Mouse (Mus musculus) stomach, embryonic 16.5 days (tissue): ENCODE results near the gene Ncmap. TPM values are rescaled to one million over a fixed set of nuclear protein-coding genes. Genes with fewer than 3 reads are reported as not detected.
"Not testable (repeated sequence)": the region's sequence is repeated elsewhere in the genome, so short reads cannot be mapped to it uniquely, and the experiment has no call there.

Experiments used
- ATAC-seq: fragments of 200-750 bp; cut with Nextera tagmentation; 2 replicates; pipeline ENCODE4 v1.8.0; 2017; ENCODE audit warnings: moderate number of reproducible peaks, moderate TSS enrichment; ENCODE audit not compliant: insufficient read depth, low FRiP score
- H3K27ac ChIP-seq: fragments of 300-500 bp; sonication (generic); 2 replicates; pipeline ENCODE4 v1.5.1; 2014; ENCODE audit warnings: low read length
- H3K27me3 ChIP-seq: fragments of 300-500 bp; sonication (generic); 2 replicates; pipeline ENCODE4 v1.6.1; 2014; ENCODE audit warnings: low read length, control low read depth, mixed read lengths; ENCODE audit not compliant: control insufficient read depth, insufficient read depth
- H3K36me3 ChIP-seq: fragments of 300-500 bp; sonication (generic); 2 replicates; pipeline ENCODE4 v1.6.1; 2014; ENCODE audit warnings: low read length; ENCODE audit not compliant: control insufficient read depth, insufficient read depth
- H3K4me1 ChIP-seq: fragments of 300-500 bp; sonication (generic); 2 replicates; pipeline ENCODE4 v1.6.1; 2014; ENCODE audit warnings: low read length, control low read depth, mixed read lengths; ENCODE audit not compliant: control insufficient read depth, insufficient read depth
- H3K4me2 ChIP-seq: fragments of 300-500 bp; sonication (generic); 2 replicates; pipeline ENCODE4 v1.6.1; 2014; ENCODE audit warnings: low read depth, low read length, mixed read lengths
- H3K4me3 ChIP-seq: fragments of 300-500 bp; sonication (generic); replicated peaks from 2 replicates; pipeline ENCODE4 v1.5.1; 2014; ENCODE audit warnings: mild to moderate bottlenecking, low read length
- H3K9ac ChIP-seq: fragments of 300-500 bp; sonication (generic); 2 replicates; pipeline ENCODE4 v1.6.1; 2014; ENCODE audit warnings: low read length
- H3K9me3 ChIP-seq: fragments of 300-500 bp; sonication (generic); replicated peaks from 2 replicates; pipeline ENCODE4 v1.6.1; 2016; ENCODE audit warnings: low read length, control low read depth; ENCODE audit not compliant: control insufficient read depth
- WGBS: fragments of 180-500 bp; shearing (Covaris S2); extraction: QIAGEN DNeasy Blood & Tissue Kit; methylation state at CpG from one replicate; pipeline ENCODE4 v1.1.7; 2014; 5-methylcytosine and 5-hydroxymethylcytosine counted together
- polyA plus RNA-seq: library from polyadenylated mRNA; unstranded; fragments of >200 nt; fragmentation: Nextera tagmentation; extraction: Ambion mirVana; gene quantifications from 2 replicates; pipeline ENCODE4 v1.2.1, GENCODE M21; 2015

Ncmap gene
- polyA plus RNA-seq, 1 experiment from 2014 or later, result 27.4 TPM

DNA sequence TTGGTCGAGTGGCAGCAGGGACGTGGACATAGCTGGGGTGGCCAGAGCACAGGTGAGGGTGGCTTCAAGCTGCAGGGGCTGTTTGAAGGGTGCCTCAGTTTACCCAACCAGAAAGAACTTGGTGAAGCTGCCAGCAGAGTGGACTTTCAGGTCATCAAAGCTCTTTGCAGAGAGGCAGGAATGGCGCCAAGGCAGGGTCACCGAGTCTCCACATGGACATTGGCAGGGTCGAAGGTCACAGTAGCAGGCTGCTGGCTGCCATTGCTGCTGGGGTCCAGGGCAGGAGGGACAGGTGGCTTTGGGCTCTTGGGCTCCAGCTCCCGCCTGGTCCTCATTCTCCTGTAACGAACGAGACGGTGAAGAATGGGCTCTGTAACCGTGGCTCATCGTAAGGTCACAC is 27.7 kb downstream of the Ncmap start:
- H3K4me1 ChIP-seq, result no peaks in the 10 kb centered on the region

DNA sequence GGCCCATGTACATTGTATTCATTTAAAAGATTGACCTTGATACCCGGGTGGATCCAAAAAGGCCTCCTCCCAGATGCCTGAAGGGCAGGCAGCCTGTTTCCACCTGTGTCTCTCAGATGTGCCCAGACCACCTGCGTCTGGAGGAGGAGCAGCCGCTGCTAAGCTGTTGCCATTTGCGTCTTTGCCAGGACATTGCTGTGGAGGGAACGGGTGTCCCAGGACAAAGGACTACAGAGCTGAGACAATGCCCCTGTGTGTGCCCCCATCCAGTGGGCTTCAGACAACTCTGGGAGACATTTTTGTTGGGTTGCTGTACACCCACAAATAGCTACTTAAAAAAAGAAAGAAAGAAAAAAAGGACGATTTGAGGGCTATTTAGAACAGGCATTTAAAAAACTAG is 35.2 kb downstream of the Ncmap start:
- Histone ChIP-seq H3K9me3 (no peaks in the 10 kb centered on the region), H3K4me3 (no peak overlapping the region), H3K27ac (no peak overlapping the region), H3K27me3 (no peaks in the 10 kb centered on the region), H3K4me2 (no peak overlapping the region), H3K36me3 (no peaks in the 10 kb centered on the region), H3K4me1 (no peaks in the 10 kb centered on the region), H3K9ac (no peak overlapping the region)
- ATAC-seq, result no peak
- 42% methylated on average over 6 of the region's 6 CpGs for WGBS

More for the DNA sequence above, 27.7 kb downstream of the Ncmap start:
- ATAC-seq, result no peak
- Histone ChIP-seq H3K27ac (no peak overlapping the region), H3K27me3 (no peaks in the 10 kb centered on the region), H3K36me3 (no peaks in the 10 kb centered on the region), H3K4me3 (no peak overlapping the region), H3K9me3 (no peaks in the 10 kb centered on the region), H3K4me2 (no peak overlapping the region), H3K9ac (no peak overlapping the region)
- WGBS, result 76% methylated on average over 11 of the region's 11 CpGs

DNA sequence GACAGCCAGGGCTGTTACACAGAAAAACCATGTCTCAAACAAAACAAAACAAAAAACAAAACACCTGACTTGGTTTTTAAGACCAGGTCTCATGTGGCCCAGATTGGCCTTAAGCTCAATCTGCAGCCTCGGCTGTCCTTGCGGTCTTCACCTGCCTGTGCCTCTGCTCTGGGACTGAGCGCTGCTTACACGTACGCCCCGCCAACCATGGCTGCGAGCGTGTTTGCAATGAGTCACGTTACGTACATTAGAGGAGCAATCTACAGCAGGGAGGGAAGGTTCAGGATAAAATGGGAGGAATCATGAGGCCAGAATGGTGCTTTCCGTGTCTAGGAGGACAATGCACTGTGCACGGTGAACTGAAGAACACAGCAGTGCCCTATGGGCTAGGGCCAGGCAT is 36.3 kb downstream of the Ncmap start:
- Histone ChIP-seq H3K4me1 (no peaks in the 10 kb centered on the region), H3K4me3 (no peak overlapping the region), H3K9me3 (no peaks in the 10 kb centered on the region), H3K27me3 (no peaks in the 10 kb centered on the region), H3K4me2 (no peak overlapping the region), H3K9ac (no peak overlapping the region), H3K27ac (no peak overlapping the region), H3K36me3 (no peaks in the 10 kb centered on the region)
- no peak for ATAC-seq
- WGBS, result 75% methylated on average over 12 of the region's 12 CpGs

DNA sequence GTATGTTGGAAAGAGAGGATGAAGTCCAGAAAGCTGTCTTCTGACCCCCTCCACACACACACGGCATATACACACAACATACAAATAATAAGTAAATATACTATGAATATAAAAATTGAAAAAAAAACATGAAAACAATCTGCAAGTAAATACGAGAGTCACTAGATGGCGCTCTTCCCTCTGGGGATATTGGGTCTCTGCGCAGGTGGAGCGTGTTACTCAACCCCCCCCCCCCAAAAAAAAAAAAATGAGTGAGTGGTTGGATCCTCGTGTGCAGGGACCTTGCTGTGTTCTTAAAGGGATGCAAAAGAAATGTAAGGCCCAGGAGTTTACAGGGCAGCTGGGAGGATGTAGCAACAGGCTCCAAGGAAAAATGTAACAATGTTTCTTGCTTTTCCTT is 39.3 kb downstream of the Ncmap start:
- Histone ChIP-seq H3K4me1 (peaks cover 7% of the 10 kb centered on the region), H3K27ac (no peak overlapping the region), H3K9me3 (no peaks in the 10 kb centered on the region), H3K4me2 (no peak overlapping the region), H3K9ac (no peak overlapping the region), H3K36me3 (no peaks in the 10 kb centered on the region), H3K4me3 (no peak overlapping the region), H3K27me3 (no peaks in the 10 kb centered on the region)
- no peak for ATAC-seq
- WGBS, result 4% methylated on average over 6 of the region's 6 CpGs

DNA sequence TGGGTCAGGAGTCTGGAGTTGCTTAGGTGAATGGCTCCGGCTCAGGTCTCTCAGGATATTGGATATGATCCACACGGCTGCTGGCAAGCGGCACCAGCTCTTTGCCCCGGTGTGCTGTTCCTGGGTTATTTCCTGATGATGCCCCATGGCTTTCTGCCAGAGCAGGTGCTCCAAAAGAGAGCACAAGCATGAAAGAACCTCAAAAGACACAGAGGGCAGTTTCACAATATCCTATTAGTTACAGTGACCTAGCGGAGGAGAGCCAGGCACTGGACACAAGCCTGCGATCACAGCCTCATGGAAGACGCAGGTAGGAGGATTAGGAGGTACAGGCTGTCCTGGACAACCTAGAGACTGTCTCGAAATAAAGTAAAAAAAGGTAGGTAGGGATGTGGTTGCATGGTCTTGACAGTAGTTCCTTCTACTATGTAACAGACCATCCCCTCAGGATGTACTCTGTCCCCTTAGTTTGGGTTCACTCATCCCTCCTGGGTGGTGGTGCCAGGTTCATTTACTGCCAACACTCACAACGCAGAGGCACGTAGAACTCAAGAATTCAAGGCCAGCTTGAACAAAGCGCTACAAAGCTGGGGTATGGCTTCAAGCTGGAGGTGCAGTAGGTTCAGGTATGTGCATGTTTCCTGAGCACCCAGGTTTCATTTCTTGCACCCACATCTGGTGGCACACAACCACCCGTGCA is 40.7 kb downstream of the Ncmap start:
- ATAC-seq, result no peak
- Histone ChIP-seq H3K27me3 (no peaks in the 10 kb centered on the region), H3K4me3 (no peak overlapping the region), H3K9me3 (no peaks in the 10 kb centered on the region), H3K4me2 (no peak overlapping the region), H3K4me1 (peaks cover 7% of the 10 kb centered on the region), H3K36me3 (no peaks in the 10 kb centered on the region), H3K27ac (peak overlapping the region; percentile 68; the same call in 1 of the 2 replicates), H3K9ac (0 out of 2 replicates have a peak overlapping the region, but pooled peaks have one; percentile 21)
- 75% methylated on average over 12 of the region's 12 CpGs for WGBS

DNA sequence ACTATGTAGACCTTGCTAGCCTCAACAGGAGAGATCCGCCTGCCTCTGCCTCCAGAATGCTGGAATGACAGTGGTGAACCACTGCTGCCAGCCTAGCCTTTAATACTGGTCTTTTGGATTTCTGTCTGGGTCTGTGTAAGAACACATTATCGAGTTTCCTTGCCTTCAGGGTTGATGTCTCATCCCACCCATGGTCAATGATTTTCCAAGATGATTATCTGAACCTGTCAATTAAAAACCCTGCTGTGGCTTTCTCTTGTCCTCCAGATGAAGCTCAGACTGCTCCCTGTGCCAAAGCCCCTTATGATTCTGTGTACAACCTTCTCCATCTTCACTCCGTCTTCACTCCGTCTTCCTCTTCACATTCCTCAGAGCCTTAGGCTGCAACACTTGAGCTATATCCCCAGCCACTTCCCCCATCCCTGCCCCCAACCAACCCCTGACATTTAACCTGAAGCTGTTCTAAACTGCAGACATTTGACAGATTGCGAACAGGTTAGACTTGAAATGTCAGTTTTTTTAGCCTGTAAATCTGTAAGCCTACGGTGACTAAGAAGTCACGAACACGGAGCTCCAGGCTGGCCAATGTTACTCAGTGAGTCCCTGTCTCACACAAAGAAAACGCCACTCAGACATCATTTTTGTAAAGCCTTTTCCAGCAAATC is 42.0 kb downstream of the Ncmap start:
- peak overlapping the region; percentile 23; the same call in 1 of the 2 replicates for H3K4me2 ChIP-seq
- H3K4me3 ChIP-seq, result no peak overlapping the region
- H3K36me3 ChIP-seq, result no peaks in the 10 kb centered on the region
- 58% methylated on average over 9 of the region's 9 CpGs for WGBS
- H3K9me3 ChIP-seq, result no peaks in the 10 kb centered on the region
- H3K9ac ChIP-seq, result no peak overlapping the region
- no peaks in the 10 kb centered on the region for H3K27me3 ChIP-seq
- peaks cover 13% of the 10 kb centered on the region for H3K4me1 ChIP-seq
- no peak for ATAC-seq
- H3K27ac ChIP-seq, result peak overlapping the region; percentile 68; the same call in 1 of the 2 replicates

DNA sequence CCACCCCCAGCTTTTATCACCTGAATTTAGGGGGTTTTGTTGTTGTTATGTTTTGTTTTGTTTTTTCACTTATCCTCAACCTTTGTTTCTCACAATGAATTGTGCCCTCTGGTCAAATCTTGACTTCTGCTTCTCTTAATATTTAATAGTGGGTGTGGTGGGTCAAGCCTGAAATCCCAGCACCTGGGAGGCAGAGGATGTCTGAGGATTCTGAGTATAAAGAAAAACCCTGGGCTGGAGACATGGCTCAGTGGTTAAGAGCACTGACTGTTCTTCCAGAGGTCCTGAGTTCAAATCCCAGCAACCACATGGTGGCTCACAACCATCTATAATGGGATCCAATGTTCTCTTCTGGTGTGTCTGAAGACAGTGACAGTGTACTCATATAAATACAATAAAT is 43.3 kb downstream of the Ncmap start:
- not testable (repeated sequence) for H3K9ac ChIP-seq, H3K27me3 ChIP-seq, H3K9me3 ChIP-seq, ATAC-seq, H3K4me2 ChIP-seq, H3K36me3 ChIP-seq, H3K4me3 ChIP-seq
- Histone ChIP-seq H3K27ac (peak overlapping the region; percentile 99), H3K4me1 (peaks cover 13% of the 10 kb centered on the region)

DNA sequence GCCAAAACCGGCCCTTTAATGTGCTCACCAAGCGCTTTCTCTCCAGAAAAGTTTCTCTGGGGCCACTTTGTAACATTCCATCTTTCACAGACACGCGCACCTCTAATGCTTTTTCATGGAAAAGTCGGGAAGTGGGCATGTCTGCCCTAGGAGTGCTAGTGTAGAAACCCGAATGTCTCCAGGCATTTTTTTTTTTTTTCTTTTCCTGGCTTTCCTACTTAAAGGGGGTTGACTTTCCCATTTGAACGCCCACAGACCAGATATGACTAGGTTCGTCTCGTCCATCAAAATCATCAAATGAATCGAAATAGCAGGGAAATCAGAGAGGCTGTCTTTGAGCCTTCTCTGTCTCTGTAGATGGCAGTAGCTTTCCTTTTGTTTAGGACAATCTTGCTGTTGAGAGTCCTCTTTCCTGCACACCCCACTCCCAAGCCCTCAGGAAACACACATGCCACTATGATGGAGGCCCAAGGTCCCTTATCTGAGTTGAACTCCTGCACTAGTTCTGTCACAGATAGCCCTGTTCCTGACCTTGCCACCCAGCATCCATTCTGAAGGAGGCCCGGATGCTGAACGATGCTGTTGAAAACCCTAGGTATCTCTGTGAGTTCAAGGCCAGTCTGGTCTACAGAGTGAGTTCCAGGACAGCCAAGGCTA is 44.1 kb downstream of the Ncmap start:
- Histone ChIP-seq H3K27me3 (no peaks in the 10 kb centered on the region), H3K9ac (peak overlapping the region; percentile 75), H3K4me3 (peak overlapping the region; percentile 72), H3K27ac (peak overlapping the region; percentile 99), H3K9me3 (no peaks in the 10 kb centered on the region), H3K4me2 (peak overlapping the region; percentile 68), H3K4me1 (peaks cover 13% of the 10 kb centered on the region), H3K36me3 (no peaks in the 10 kb centered on the region)
- 9% methylated on average over 12 of the region's 12 CpGs for WGBS
- ATAC-seq, result no peak
